In the genomic region with DNA sequence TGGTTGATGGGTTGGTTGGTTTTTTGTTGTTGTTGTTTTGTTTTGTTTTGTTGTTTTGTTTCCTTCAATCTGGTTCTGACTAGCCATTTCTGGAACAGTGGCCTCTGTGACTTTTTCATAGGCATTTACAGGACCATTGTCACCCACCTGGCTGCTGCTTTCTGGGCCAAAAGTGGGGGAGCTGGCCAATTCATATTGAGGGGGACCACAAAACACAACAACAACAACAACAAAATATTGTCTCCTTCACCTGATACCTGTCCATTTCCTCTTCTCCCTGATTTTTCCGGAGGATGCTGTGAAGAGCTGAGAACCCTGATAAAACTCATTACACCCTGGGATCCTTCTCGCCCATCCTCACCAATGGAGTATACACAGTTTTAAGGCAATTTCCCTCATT, we compare ENCODE assay signal across 17 mouse cellular contexts. TPM values are rescaled to one million over a fixed set of nuclear protein-coding genes. Genes with fewer than 3 reads are reported as not detected.
A peak's percentile ranks its signal among the peaks of the same experiment; 100 is the strongest.
DNase-seq lines count a peak whose midpoint lies in the region; ATAC-seq and TF ChIP-seq lines count a peak whose summit lies in the region.
"Had no signal": no experiment of that assay in that cellular context is flagged by ENCODE, and none has a peak within 500 bp of the region (broad histone marks: within the 10 kb centered on the region; RNA-seq: fewer than 3 reads in every experiment).

No protein-coding gene starts in this region.

- peaks cover 37% of the 10 kb centered on the region for H3K4me1 ChIP-seq in hindbrain, embryonic 10.5 days (replicated peaks)
- H3K4me1 ChIP-seq in hindbrain, embryonic 16.5 days (ENCODE audit: control insufficient read depth, insufficient read depth, low read depth, low read length), result peaks cover 9% of the 10 kb centered on the region; the same call in 1 of the 2 replicates
- peaks cover 29% of the 10 kb centered on the region for H3K4me1 ChIP-seq in hindbrain, embryonic 12.5 days
- H3K4me1 ChIP-seq in limb, embryonic 14.5 days (ENCODE audit: control insufficient read depth, insufficient read depth, low read length), result peaks cover 23% of the 10 kb centered on the region
- no peaks in the 10 kb centered on the region for H3K4me1 ChIP-seq in midbrain, postnatal 0 days (ENCODE audit: insufficient read depth, low read length)
- peaks cover 7% of the 10 kb centered on the region; the same call in 1 of the 2 replicates for H3K4me1 ChIP-seq in lung, adult 2 months (ENCODE audit: control insufficient read depth, insufficient read depth, low read length)

- H3K9ac ChIP-seq in hindbrain, embryonic 16.5 days (ENCODE audit: low read depth, low read length), result no peak overlapping the region
- H3K9ac ChIP-seq in hindbrain, embryonic 12.5 days, result no peak overlapping the region
- peak overlapping the region; percentile 76 for H3K9ac ChIP-seq in limb, embryonic 14.5 days (ENCODE audit: low read depth, low read length, severe bottlenecking)
- H3K9ac ChIP-seq in midbrain, postnatal 0 days (replicated peaks; ENCODE audit: low read length, poor library complexity, severe bottlenecking), result peak overlapping the region; percentile 74
- H3K9ac ChIP-seq: heart, embryonic 15.5 days; lung, embryonic 14.5 days had no signal

- no peak for ATAC-seq in hindbrain, embryonic 16.5 days
- ATAC-seq in hindbrain, embryonic 12.5 days (ENCODE audit: low FRiP score), result no peak
- no peak for ATAC-seq in limb, embryonic 14.5 days (ENCODE audit: low FRiP score, low read depth)
- no peak for ATAC-seq in midbrain, postnatal 0 days (ENCODE audit: low FRiP score)
- ATAC-seq: activated CD4-positive, CD25-positive, alpha-beta regulatory T cell, adult 4 months had no signal

- no peak for TF ChIP-seq POLR2A in limb, embryonic 14.5 days (IDR thresholded peaks at IDR 0.05; ENCODE audit: borderline replicate concordance, extremely low read depth, insufficient read depth, insufficient read length)
- no peak for TF ChIP-seq POLR2A in lung, adult 2 months (IDR thresholded peaks at IDR 0.05; ENCODE audit: borderline replicate concordance, extremely low read depth, low read depth, low read length)

- WGBS in hindbrain, embryonic 10.5 days, result 8% methylated on average over 2 of the region's 2 CpGs
- 16% methylated on average over 2 of the region's 2 CpGs for WGBS in hindbrain, embryonic 16.5 days
- WGBS in hindbrain, embryonic 12.5 days, result 35% methylated on average over 2 of the region's 2 CpGs
- WGBS in limb, embryonic 14.5 days, result 25% methylated on average over 2 of the region's 2 CpGs
- 8% methylated on average over 2 of the region's 2 CpGs for WGBS in midbrain, postnatal 0 days
- 34% methylated on average over 2 of the region's 2 CpGs for WGBS in lung, adult 2 months

- H3K27ac ChIP-seq in hindbrain, embryonic 10.5 days, result no peak overlapping the region
- H3K27ac ChIP-seq in hindbrain, embryonic 16.5 days (ENCODE audit: low read depth, low read length), result no peak overlapping the region
- peak overlapping the region; percentile 64; the same call in 1 of the 2 replicates for H3K27ac ChIP-seq in hindbrain, embryonic 12.5 days
- H3K27ac ChIP-seq in limb, embryonic 14.5 days (replicated peaks; ENCODE audit: low read depth, low read length), result 0 out of 2 replicates have a peak overlapping the region, but pooled peaks have one; percentile 41
- peak overlapping the region; percentile 90 for H3K27ac ChIP-seq in midbrain, postnatal 0 days (ENCODE audit: low read depth, low read length)
- H3K27ac ChIP-seq: heart, embryonic 15.5 days had no signal

- DNase-seq in hindbrain, embryonic 10.5 days (ENCODE audit: low spot score), result no peak
- no peak for DNase-seq in limb, embryonic 14.5 days (ENCODE audit: low spot score)
- no peak for DNase-seq in midbrain, postnatal 0 days (ENCODE audit: low spot score)
- no peak for DNase-seq in right cerebral cortex, postnatal 14 days
- no peak for DNase-seq in lung, adult 2 months
- no peak for DNase-seq in right cerebral cortex, adult 18-20 months
- DNase-seq: kidney, adult 8-10 months; layer of hippocampus, postnatal 36 days; liver; lung, embryonic 14.5 days; right cerebral cortex, postnatal 4 days had no signal

- peaks cover 100% of the 10 kb centered on the region for H3K27me3 ChIP-seq in hindbrain, embryonic 10.5 days (ENCODE audit: insufficient read depth, poor library complexity, severe bottlenecking)
- H3K27me3 ChIP-seq in hindbrain, embryonic 16.5 days (replicated peaks; ENCODE audit: control insufficient read depth, insufficient read depth, low read length), result peaks cover 34% of the 10 kb centered on the region
- peaks cover 71% of the 10 kb centered on the region for H3K27me3 ChIP-seq in hindbrain, embryonic 12.5 days
- H3K27me3 ChIP-seq in limb, embryonic 14.5 days (ENCODE audit: control insufficient read depth, insufficient read depth, low read length), result peaks cover 26% of the 10 kb centered on the region
- H3K27me3 ChIP-seq in midbrain, postnatal 0 days (ENCODE audit: insufficient read depth, low read length), result peaks cover 12% of the 10 kb centered on the region; the same call in 1 of the 2 replicates

- no peak for TF ChIP-seq CTCF in midbrain, postnatal 0 days (IDR thresholded peaks at IDR 0.05)
- TF ChIP-seq CTCF in lung, adult 2 months (IDR thresholded peaks at IDR 0.05; ENCODE audit: insufficient read depth, low read length), result no peak

- peak overlapping the region; percentile 54; the same call in 1 of the 2 replicates for H3K4me3 ChIP-seq in hindbrain, embryonic 10.5 days
- no peak overlapping the region for H3K4me3 ChIP-seq in hindbrain, embryonic 16.5 days (ENCODE audit: low read length)
- H3K4me3 ChIP-seq in hindbrain, embryonic 12.5 days, result peak overlapping the region; percentile 30
- peak overlapping the region; percentile 48 for H3K4me3 ChIP-seq in limb, embryonic 14.5 days (replicated peaks; ENCODE audit: low read length)
- peak overlapping the region; percentile 44 for H3K4me3 ChIP-seq in midbrain, postnatal 0 days (ENCODE audit: low read depth, low read length)
- no peak overlapping the region for H3K4me3 ChIP-seq in lung, adult 2 months (replicated peaks; ENCODE audit: extremely low read depth, low read depth, low read length)
- H3K4me3 ChIP-seq: heart, embryonic 15.5 days had no signal

- no peaks in the 10 kb centered on the region for H3K36me3 ChIP-seq in hindbrain, embryonic 10.5 days
- no peaks in the 10 kb centered on the region for H3K36me3 ChIP-seq in hindbrain, embryonic 16.5 days (ENCODE audit: control insufficient read depth, insufficient read depth, low read length)
- no peaks in the 10 kb centered on the region for H3K36me3 ChIP-seq in hindbrain, embryonic 12.5 days
- no peaks in the 10 kb centered on the region for H3K36me3 ChIP-seq in limb, embryonic 14.5 days (ENCODE audit: control insufficient read depth, insufficient read depth, low read length)
- H3K36me3 ChIP-seq in midbrain, postnatal 0 days (ENCODE audit: insufficient read depth, low read length), result no peaks in the 10 kb centered on the region
- H3K36me3 ChIP-seq: heart, embryonic 15.5 days had no signal

- H3K4me2 ChIP-seq in hindbrain, embryonic 16.5 days (ENCODE audit: low read length), result no peak overlapping the region
- no peak overlapping the region for H3K4me2 ChIP-seq in hindbrain, embryonic 12.5 days (replicated peaks)
- peak overlapping the region; percentile 55 for H3K4me2 ChIP-seq in limb, embryonic 14.5 days (replicated peaks; ENCODE audit: low read depth, low read length, severe bottlenecking)
- H3K4me2 ChIP-seq in midbrain, postnatal 0 days (ENCODE audit: low read depth, low read length, poor library complexity, severe bottlenecking), result peak overlapping the region; percentile 64
- H3K4me2 ChIP-seq: heart, embryonic 15.5 days; lung, embryonic 14.5 days had no signal

- no peaks in the 10 kb centered on the region for H3K9me3 ChIP-seq in hindbrain, embryonic 10.5 days
- no peaks in the 10 kb centered on the region for H3K9me3 ChIP-seq in hindbrain, embryonic 16.5 days (ENCODE audit: control insufficient read depth, low read length)
- no peaks in the 10 kb centered on the region for H3K9me3 ChIP-seq in hindbrain, embryonic 12.5 days (replicated peaks)
- H3K9me3 ChIP-seq in limb, embryonic 14.5 days (ENCODE audit: control insufficient read depth, low read length), result no peaks in the 10 kb centered on the region
- no peaks in the 10 kb centered on the region for H3K9me3 ChIP-seq in midbrain, postnatal 0 days (ENCODE audit: low read length)
- H3K9me3 ChIP-seq: heart, embryonic 15.5 days had no signal

RNA-seq across cellular contexts. Expression of a gene that starts 9.1 kb away (rescaled TPM):
- 11.0 and 18.1 TPM in 2 replicates for polyA plus RNA-seq in hindbrain, embryonic 10.5 days (2016; fragmentation: Nextera tagmentation; extraction: Ambion mirVana)
- 10.7 and 17.5 TPM in 2 replicates for polyA plus RNA-seq in hindbrain, embryonic 16.5 days (2015; fragmentation: Nextera tagmentation; extraction: Ambion mirVana)
- 22.7 and 25.8 TPM in 2 replicates for polyA plus RNA-seq in hindbrain, embryonic 12.5 days (2016; fragmentation: Nextera tagmentation; extraction: Ambion mirVana)
- 15.4 and 24.2 TPM in 2 replicates for polyA plus RNA-seq in limb, embryonic 14.5 days (2012; rRNA removed)
- polyA plus RNA-seq in limb, embryonic 14.5 days (2014; fragmentation: Nextera tagmentation; extraction: Ambion mirVana), result 11.9 and 14.8 TPM in 2 replicates
- 125 and 129 TPM in 2 replicates for total RNA-seq in midbrain, postnatal 0 days (2014; rRNA removed)
- polyA plus RNA-seq in midbrain, postnatal 0 days (2015; fragmentation: Nextera tagmentation; extraction: Ambion mirVana), result 63.1 and 76.9 TPM in 2 replicates
- polyA plus RNA-seq in lung, adult 2 months (2012; rRNA removed), result not detected in 2 replicates
- total RNA-seq: gastrocnemius, adult 18-20 months; granulocyte monocyte progenitor cell, adult 5-6 weeks had no signal
- polyA plus RNA-seq: activated CD4-positive, CD25-positive, alpha-beta regulatory T cell, adult 4 months; lung, embryonic 14.5 days had no signal

RNA-seq across cellular contexts. Expression of a gene that starts 17.4 kb away (rescaled TPM):
- polyA plus RNA-seq in hindbrain, embryonic 10.5 days (2016; fragmentation: Nextera tagmentation; extraction: Ambion mirVana), result 43.2 and 45.0 TPM in 2 replicates
- 24.0 and 29.5 TPM in 2 replicates for polyA plus RNA-seq in hindbrain, embryonic 16.5 days (2015; fragmentation: Nextera tagmentation; extraction: Ambion mirVana)
- polyA plus RNA-seq in hindbrain, embryonic 12.5 days (2016; fragmentation: Nextera tagmentation; extraction: Ambion mirVana), result 41.5 and 46.2 TPM in 2 replicates
- polyA plus RNA-seq in limb, embryonic 14.5 days (2012; rRNA removed), result 47.9 and 59.0 TPM in 2 replicates
- polyA plus RNA-seq in limb, embryonic 14.5 days (2014; fragmentation: Nextera tagmentation; extraction: Ambion mirVana), result 48.1 and 50.4 TPM in 2 replicates
- 35.6 and 68.9 TPM in 2 replicates for total RNA-seq in midbrain, postnatal 0 days (2014; rRNA removed)
- 49.7 and 50.9 TPM in 2 replicates for polyA plus RNA-seq in midbrain, postnatal 0 days (2015; fragmentation: Nextera tagmentation; extraction: Ambion mirVana)
- 20.2 and 20.6 TPM in 2 replicates for polyA plus RNA-seq in lung, adult 2 months (2012; rRNA removed)

Comparison
In these comparisons a context has a peak if more than half of its experiments do, and no peak if none do; other contexts are left out.
1. H3K27ac ChIP-seq: peak in hindbrain, embryonic 12.5 days (single experiment), limb, embryonic 14.5 days (single experiment) and midbrain, postnatal 0 days (single experiment); none in hindbrain, embryonic 10.5 days (single experiment) and hindbrain, embryonic 16.5 days (single experiment).
2. H3K4me3 ChIP-seq: peak in hindbrain, embryonic 10.5 days (single experiment), hindbrain, embryonic 12.5 days (single experiment), limb, embryonic 14.5 days (single experiment) and midbrain, postnatal 0 days (single experiment); none in hindbrain, embryonic 16.5 days (single experiment) and lung, adult 2 months (single experiment).
3. H3K4me2 ChIP-seq: peak in limb, embryonic 14.5 days (single experiment) and midbrain, postnatal 0 days (single experiment); none in hindbrain, embryonic 16.5 days (single experiment) and hindbrain, embryonic 12.5 days (single experiment).
4. H3K9ac ChIP-seq: peak in limb, embryonic 14.5 days (single experiment) and midbrain, postnatal 0 days (single experiment); none in hindbrain, embryonic 16.5 days (single experiment) and hindbrain, embryonic 12.5 days (single experiment).
5. RNA of a gene that starts 9.1 kb away (polyA plus RNA-seq): 63.1 to 76.9 TPM in midbrain, postnatal 0 days, 22.7 to 25.8 TPM in hindbrain, embryonic 12.5 days, 11.0 to 18.1 TPM in hindbrain, embryonic 10.5 days, 11.9 to 24.2 TPM in limb, embryonic 14.5 days and 10.7 to 17.5 TPM in hindbrain, embryonic 16.5 days; not detected in lung, adult 2 months; every median in the first group is over 10 times any median in the second.